Mouse (Mus musculus): ENCODE results near the gene Grid2.

The Grid2 gene

GRCm38 (mm10) chr6:63635970-63636369 lies 380.3 kb downstream of the Grid2 start:
- no peak for DNase-seq

DNA sequence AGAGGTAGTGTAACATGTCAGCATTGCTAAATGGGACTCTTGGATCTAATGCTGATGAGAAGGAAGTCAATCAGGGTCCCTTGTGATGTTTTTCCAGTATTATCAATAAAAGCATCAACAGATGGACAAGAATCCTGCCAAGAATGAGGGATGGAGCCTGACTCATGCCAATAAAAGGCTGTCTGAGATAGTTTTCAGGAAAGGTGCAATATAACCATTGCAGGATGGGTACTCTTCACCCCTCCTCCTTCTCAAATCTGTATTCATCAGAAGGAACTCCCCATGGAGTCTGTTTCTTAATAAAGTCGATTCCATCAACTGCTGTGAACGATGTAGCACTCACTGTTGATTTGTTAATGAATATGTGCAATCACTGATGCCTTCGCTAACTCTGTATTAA lies 403.7 kb downstream of the Grid2 start:
- DNase-seq: no peak

GRCm38 (mm10) chr6:63685689-63686088 lies 430.0 kb downstream of the Grid2 start:
- DNase-seq: no peak

DNA sequence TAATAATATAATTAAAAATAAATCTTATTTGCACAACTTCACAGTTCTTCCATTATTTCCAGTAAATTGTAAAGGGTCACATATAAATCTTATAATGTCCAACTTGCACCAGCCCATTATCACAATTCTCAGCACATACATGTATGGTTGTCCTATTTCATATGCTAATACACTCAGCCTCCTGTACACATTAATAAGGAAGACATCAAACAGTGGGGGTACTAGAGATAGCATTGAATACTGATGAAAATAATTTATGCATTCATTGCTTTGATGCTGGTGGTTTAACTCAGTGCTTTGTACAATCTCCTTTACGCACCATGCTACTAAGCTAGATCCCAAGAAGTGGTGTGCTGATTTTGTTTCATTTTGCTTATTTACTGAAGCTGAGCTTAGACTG lies 446.0 kb downstream of the Grid2 start:
- DNase-seq: no peak

GRCm38 (mm10) chr6:63733740-63734139 lies 478.1 kb downstream of the Grid2 start:
- DNase-seq: no peak

DNA sequence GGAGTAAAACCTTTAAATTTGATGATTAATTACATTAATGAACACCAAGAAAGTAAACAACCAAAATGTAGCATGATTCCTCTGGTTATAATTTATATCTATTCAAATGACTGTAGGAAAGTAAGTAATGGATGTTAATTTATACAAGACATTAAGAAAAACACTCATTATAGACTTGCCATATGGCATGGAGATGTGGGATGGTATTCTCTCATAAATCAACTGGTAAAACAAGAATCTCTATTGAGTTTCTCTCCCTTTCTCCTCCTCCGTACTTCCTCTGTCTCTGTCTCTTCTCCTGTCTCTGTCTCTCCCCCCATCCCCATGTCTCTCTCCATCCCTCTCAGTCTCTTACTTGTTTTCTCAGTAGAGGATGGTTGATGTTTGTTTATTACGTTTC lies 506.9 kb downstream of the Grid2 start:
- DNase-seq: no peak

- DNase-seq: no peak
Observed at GRCm38 (mm10) chr6:63794679-63795078, 539.0 kb downstream of the Grid2 start.

- no peak for DNase-seq
Observed at GRCm38 (mm10) chr6:63820236-63820635, 564.6 kb downstream of the Grid2 start.

DNA sequence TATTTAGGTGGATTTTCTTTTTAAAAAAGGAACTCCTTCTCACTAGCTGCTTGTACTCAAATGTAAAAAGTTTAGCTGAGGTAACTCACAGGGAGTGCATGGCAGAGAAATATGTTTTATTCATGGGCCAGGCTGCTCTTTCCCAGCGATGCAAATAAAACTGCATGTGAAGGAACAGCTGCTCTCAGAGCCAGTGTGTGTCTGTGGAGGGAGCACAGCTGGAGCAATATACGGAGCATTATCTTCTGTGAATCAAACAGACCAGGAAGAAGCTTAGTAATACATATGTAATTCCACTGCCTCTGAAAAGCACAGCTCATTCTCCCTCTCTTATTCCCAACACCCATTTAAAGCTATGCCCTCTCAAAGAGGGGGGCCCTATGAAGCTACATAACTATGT lies 607.0 kb downstream of the Grid2 start:
- no peak for DNase-seq

DNA sequence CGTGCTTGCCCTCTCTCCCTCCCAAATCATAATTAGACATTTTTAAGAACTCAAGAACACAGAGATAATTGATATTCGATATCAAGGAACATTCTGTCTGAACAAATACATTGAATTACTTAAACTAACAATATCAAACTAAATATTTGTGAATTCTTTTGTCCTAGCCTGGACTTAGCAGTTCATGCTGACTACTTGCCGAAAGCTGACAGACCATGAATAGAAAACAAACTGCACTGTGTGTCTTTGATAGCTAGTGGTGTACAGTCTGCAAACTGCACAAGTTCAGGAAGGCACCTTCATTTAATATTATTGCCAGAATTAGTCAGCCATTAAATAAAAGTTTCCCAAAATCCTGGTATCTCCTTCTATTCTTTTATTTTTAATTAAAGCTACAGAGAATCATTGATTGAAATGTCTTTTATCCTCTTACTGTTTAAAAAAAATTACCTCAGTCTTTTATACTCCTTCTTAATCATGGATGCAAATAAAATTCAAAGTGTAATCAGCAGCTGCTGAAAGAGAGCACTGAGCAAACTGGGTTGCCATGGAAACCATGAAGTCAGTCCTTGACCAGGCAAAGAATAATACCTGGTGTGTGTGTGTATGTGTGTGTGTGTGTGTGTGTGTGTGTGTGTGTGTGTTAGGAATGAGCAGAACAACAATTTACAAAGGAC lies 621.5 kb downstream of the Grid2 start:
- DNase-seq: no peak

GRCm38 (mm10) chr6:63877765-63878345 lies 622.2 kb downstream of the Grid2 start:
- no peak for DNase-seq

- DNase-seq: no peak
Observed at GRCm38 (mm10) chr6:63894714-63895113, 639.0 kb downstream of the Grid2 start.

- no peak for DNase-seq
Observed at GRCm38 (mm10) chr6:63898171-63898570, 642.5 kb downstream of the Grid2 start.

DNA sequence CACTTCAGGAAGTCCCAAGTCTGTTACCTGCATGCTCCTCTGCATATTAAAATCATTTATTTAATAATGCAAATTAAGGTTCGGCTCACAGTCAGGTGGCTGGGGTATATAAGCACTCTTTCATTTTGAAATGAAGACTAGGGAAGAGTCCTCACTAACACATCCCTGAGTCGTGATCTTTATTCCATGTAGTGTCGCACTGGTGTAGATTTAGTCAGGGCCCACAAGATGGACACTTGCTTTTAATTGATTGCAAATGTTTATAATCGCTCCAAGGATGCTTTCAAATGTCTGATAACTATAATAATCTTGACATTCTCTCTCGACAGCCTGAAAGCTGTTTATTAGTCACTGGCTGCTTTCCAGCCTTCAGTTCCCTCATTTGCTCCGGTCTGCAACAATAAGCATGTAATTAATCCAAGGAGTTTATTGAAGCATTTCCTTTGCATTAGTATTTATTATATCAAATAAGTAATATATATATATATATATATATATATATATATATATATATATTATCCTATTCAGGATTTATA lies 661.4 kb downstream of the Grid2 start:
- no peak for DNase-seq

DNA sequence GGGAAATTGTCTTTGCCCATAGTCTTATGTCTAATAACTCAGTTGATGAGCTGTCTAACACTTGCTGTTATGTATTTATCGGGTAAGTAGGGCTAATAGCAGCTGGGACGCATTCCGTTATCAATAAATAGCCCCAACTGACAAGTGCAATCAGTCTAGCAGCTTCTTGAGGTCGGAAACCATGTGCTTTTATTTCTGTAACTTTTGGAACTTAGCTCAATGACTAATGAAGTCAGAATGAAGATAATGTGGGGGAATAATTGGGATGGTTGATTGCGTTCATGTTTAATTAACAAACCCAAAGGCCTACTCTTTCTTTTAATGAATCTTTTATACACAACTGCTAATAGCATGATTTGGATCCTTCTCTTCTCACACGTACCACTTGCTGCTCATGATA lies 666.3 kb downstream of the Grid2 start:
- no peak for DNase-seq

GRCm38 (mm10) chr6:63931201-63931600 lies 675.5 kb downstream of the Grid2 start:
- DNase-seq: no peak

GRCm38 (mm10) chr6:63946721-63947120 lies 691.0 kb downstream of the Grid2 start:
- no peak for DNase-seq

DNA sequence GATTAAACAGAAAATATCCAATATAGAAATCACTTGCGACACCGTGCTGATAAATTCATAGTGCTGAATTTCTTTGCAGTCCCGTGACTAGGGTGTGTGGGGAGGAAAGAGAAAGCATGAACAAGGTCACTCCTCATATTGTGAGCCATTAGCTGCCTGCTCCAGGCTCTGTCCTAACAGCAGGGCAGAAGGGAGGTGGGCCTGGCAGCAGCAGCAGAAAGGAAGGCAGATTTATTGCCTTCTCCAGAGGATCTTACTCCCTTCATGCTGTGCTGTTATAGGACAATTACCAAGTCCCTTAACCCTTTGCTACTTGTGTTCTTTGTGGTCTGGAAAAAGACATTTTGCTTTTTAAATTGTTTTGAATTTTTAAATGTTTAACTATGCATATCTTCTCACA lies 708.1 kb downstream of the Grid2 start:
- no peak for DNase-seq

DNA sequence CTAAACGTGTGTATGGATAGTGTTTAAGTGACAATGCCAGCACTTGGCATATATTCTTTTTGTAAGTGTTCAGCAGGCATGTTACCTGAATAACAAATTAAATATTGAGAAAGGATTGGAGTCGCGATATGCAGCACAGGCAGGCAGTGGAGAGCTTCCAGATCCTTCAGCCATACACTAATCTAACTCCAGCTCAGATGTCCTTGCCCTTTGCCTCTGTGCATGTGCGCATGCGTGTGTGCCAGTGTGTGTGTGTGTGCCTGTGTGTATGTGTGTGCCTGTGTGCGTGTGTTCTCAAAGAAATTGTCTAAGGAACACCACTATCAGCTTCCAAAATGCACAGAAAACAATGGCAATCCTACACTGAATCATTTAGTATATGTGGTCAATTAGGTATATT lies 708.6 kb downstream of the Grid2 start:
- DNase-seq: no peak

GRCm38 (mm10) chr6:63964735-63965134 lies 709.1 kb downstream of the Grid2 start:
- no peak for DNase-seq

DNA sequence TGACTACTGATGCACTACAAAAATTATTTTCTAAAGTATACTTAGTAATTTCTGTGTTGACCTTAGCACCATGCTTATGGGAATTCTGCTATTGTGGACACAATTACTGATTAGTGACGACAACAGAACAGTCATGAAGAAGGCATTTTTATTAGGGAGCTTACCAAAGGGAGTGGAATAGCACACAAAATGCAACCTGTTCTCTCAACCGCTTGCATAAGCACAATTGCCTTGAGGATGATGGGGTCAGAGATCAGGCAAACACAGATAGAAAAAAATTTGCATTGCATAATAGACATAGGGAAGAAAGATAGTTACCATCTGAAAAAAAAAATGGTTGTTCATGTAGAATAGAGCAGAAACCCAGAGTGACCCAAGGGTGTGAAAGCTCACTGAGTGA lies 790.4 kb downstream of the Grid2 start:
- no peak for DNase-seq

DNA sequence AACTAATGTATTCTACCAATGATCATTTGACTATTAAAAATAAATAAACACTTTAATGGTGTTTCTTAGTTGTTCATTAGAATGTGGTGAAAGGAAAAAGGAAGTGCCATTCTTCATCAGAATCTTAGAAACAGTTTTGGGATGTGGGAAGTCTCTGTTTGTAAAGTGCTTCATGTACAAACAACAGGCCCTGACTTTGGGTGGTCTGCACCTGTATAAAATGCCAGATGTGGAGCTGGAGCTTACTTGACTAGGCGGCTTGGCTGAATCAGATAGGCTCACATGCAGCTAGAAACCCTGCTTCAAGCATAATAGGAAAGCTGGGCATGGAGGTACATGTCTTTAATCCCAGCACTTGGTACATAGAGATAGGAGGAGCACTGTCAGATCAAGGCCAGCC lies 791.1 kb downstream of the Grid2 start:
- no peak for DNase-seq

- no peak for DNase-seq
Observed at GRCm38 (mm10) chr6:64047950-64048349, 792.3 kb downstream of the Grid2 start.

DNA sequence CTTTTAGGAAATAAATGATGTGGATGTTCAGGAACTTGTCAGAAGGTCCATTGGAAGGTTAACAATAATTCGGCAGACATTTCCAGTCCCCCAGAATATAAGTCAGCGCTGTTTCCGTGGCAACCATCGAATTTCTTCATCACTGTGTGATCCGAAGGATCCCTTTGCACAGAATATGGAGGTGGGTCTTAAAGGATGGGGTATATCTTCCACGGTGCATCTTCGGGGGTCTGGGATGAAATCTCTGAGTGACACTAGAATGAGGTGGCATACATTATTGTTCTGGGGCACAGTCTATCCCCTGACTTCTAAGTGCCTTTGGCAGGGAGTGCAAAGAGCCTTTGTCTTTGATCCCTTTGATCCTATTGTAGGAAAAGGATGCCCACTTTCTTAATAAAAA lies 808.2 kb downstream of the Grid2 start:
- DNase-seq: no peak

DNA sequence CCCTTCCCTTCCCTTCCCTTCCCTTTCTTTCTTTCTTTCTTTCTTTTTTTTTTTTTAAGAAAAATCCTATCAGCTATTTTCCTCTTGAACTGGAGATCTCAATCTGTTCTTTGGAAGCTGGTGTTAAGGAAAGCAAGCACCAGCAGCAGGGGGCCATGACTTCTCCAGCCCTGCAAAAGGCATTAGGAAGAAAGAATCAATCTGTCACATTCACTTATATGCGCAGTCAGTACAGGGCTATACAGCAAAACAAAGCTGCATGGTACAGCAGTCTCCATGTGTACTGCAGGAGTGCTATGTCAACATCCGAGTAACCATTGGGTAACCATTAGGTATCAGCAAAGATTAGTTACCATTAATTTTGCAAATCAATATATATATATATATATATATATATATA lies 809.0 kb downstream of the Grid2 start:
- no peak for DNase-seq

Data from thymus, postnatal 14 days (tissue).